Comparison of ENCODE assay signal across 23 mouse cellular contexts in the genomic region with DNA sequence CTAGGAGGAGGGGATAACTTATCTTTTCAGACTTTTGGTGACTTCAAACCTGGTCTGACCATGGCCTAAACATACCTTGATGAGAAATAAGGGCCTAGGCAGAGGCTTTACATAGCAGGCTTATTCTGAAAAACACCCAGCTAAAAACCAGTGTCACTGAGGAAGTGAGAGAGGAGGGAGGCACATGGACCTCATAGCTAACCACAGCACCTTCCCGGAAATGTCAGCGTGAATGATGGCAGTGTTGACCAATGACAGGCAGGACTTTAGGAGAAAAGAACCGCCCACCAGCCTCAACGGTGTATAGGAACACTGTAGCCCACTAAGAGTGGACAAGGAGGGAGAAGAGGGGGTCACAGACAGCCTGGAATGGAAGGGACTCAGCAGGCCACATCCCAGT.
DNase-seq lines count a peak whose midpoint lies in the region; ATAC-seq lines count a peak whose summit lies in the region.
"Had no signal": no experiment of that assay in that cellular context is flagged by ENCODE, and none has a peak within 500 bp of the region (broad histone marks: within the 10 kb centered on the region; RNA-seq: fewer than 3 reads in every experiment).

No protein-coding gene starts in this region.

- H3K4me1 ChIP-seq in embryonic facial prominence, embryonic 10.5 days: peaks cover 33% of the 10 kb centered on the region

- H3K4me3 ChIP-seq in embryonic facial prominence, embryonic 10.5 days: no peak overlapping the region
- no peak overlapping the region for H3K4me3 ChIP-seq in macrophage (ENCODE audit: inconsistent target)
- H3K4me3 ChIP-seq: embryonic facial prominence, embryonic 13.5 days; forebrain, embryonic 12.5 days; gastrocnemius, adult 2 months; heart, embryonic 13.5 days had no signal

- no peaks in the 10 kb centered on the region for H3K36me3 ChIP-seq in embryonic facial prominence, embryonic 10.5 days (replicated peaks)
- H3K36me3 ChIP-seq in macrophage (ENCODE audit: inconsistent target): peaks cover 3% of the 10 kb centered on the region; the same call in 1 of the 2 replicates
- H3K36me3 ChIP-seq: embryonic facial prominence, embryonic 13.5 days; forebrain, embryonic 12.5 days; heart, embryonic 13.5 days had no signal

- H3K27me3 ChIP-seq in embryonic facial prominence, embryonic 10.5 days (replicated peaks; ENCODE audit: low read depth, poor library complexity, severe bottlenecking): no peaks in the 10 kb centered on the region
- H3K27me3 ChIP-seq: embryonic facial prominence, embryonic 13.5 days had no signal

- H3K27ac ChIP-seq in embryonic facial prominence, embryonic 10.5 days (replicated peaks): peak overlapping the region; percentile 54; the same call in 1 of the 2 replicates
- 0 out of 2 replicates have a peak overlapping the region, but pooled peaks have one; percentile 1 for H3K27ac ChIP-seq in macrophage
- H3K27ac ChIP-seq: embryonic facial prominence, embryonic 13.5 days; forebrain, embryonic 12.5 days; gastrocnemius, adult 2 months; heart, embryonic 13.5 days; hindbrain, embryonic 14.5 days had no signal

- WGBS in embryonic facial prominence, embryonic 10.5 days: 80% methylated on average over 4 of the region's 4 CpGs
- WGBS in macrophage (ENCODE audit: missing documents): 48% methylated on average over 4 of the region's 4 CpGs

- H3K9me3 ChIP-seq in embryonic facial prominence, embryonic 10.5 days: no peaks in the 10 kb centered on the region
- H3K9me3 ChIP-seq: embryonic facial prominence, embryonic 13.5 days; forebrain, embryonic 12.5 days; heart, embryonic 13.5 days had no signal

- peak; percentile 55; the same call in 1 of the 2 replicates for ATAC-seq in neutrophil, adult 5-6 weeks (ENCODE audit: extremely low read depth, insufficient number of reproducible peaks, low FRiP score, poor library complexity, severe bottlenecking)
- ATAC-seq: CD4-positive, CD25-positive, alpha-beta regulatory T cell, adult 4 months; forebrain, embryonic 16.5 days; intestine, embryonic 16.5 days had no signal

- peak; percentile 30 for DNase-seq in A20 (ENCODE audit: low read depth, low spot score)
- no peak for DNase-seq in embryonic facial prominence, embryonic 10.5 days (ENCODE audit: low spot score)
- no peak for DNase-seq in left cerebral cortex, adult 8-10 months (ENCODE audit: low spot score in 2 of 2)
- DNase-seq in layer of hippocampus, adult 9-10 months (ENCODE audit: low spot score): no peak
- DNase-seq in c-Kit-positive CD71-positive TER-119-positive erythroid progenitor cells, embryonic 14.5 days (ENCODE audit: low spot score): no peak
- DNase-seq: adrenal gland, postnatal 10 days; B cell, adult 2 months; cerebellum, adult 18-20 months; cerebellum, adult 9-11 months; cerebellum, postnatal 36 days; gastrocnemius, adult 2 months; gastrocnemius, postnatal 25 days; heart, adult 11 months; heart, postnatal 36 days had no signal

- H3K79me2 ChIP-seq in macrophage (ENCODE audit: inconsistent target): no peaks in the 10 kb centered on the region
